Mouse (Mus musculus) CD4-positive, CD25-positive, alpha-beta regulatory T cell, adult 2 months (primary cell): ENCODE data around the gene Fzd2.
"Not testable (repeated sequence)": the region's sequence is repeated elsewhere in the genome, so short reads cannot be mapped to it uniquely, and the experiment has no call there.

Experiments used
- DNase-seq: peaks from one replicate; pipeline ENCODE4 v3.0.0-alpha.2; 2012; ENCODE audit warnings: low read depth, low spot score

Gene Fzd2

GRCm38 (mm10) chr11:102581281-102582015 is 22.7 kb upstream of the Fzd2 start:
- DNase-seq = no peak

- no peak for DNase-seq
These were observed 22.1 kb upstream of the Fzd2 start for GRCm38 (mm10) chr11:102582016-102582610.

- no peak for DNase-seq
These were observed 21.5 kb upstream of the Fzd2 start for GRCm38 (mm10) chr11:102582736-102583135.

- DNase-seq = no peak
These were observed 17.6 kb upstream of the Fzd2 start for GRCm38 (mm10) chr11:102586445-102587130.

GRCm38 (mm10) chr11:102587554-102587953 is 16.6 kb upstream of the Fzd2 start:
- DNase-seq = no peak

GRCm38 (mm10) chr11:102595341-102595820 is 8.8 kb upstream of the Fzd2 start:
- no peak for DNase-seq

- DNase-seq = no peak
These were observed 4.3 kb upstream of the Fzd2 start for GRCm38 (mm10) chr11:102599912-102600311.

- no peak for DNase-seq
These were observed 1.2 kb upstream of the Fzd2 start for GRCm38 (mm10) chr11:102602816-102603495.

- no peak for DNase-seq
These were observed 723 bp upstream of the Fzd2 start for GRCm38 (mm10) chr11:102603496-102603850.

GRCm38 (mm10) chr11:102604777-102605552 is 769 bp downstream of the Fzd2 start:
- DNase-seq = peak; percentile 3

- DNase-seq = no peak
These were observed 1.6 kb downstream of the Fzd2 start for GRCm38 (mm10) chr11:102605553-102606416.

GRCm38 (mm10) chr11:102606751-102607171 is 2.6 kb downstream of the Fzd2 start:
- no peak for DNase-seq

- not testable (repeated sequence) for DNase-seq
These were observed 3.0 kb downstream of the Fzd2 start for GRCm38 (mm10) chr11:102607201-102607600.

GRCm38 (mm10) chr11:102607686-102608548 is 3.7 kb downstream of the Fzd2 start:
- DNase-seq = no peak

GRCm38 (mm10) chr11:102608691-102609090 is 4.5 kb downstream of the Fzd2 start:
- DNase-seq = no peak

GRCm38 (mm10) chr11:102609483-102609882 is 5.3 kb downstream of the Fzd2 start:
- DNase-seq = no peak

GRCm38 (mm10) chr11:102610260-102610659 is 6.1 kb downstream of the Fzd2 start:
- no peak for DNase-seq

GRCm38 (mm10) chr11:102610675-102611316 is 6.6 kb downstream of the Fzd2 start:
- DNase-seq = no peak

- DNase-seq = no peak
These were observed 7.1 kb downstream of the Fzd2 start for GRCm38 (mm10) chr11:102611317-102611705.
